Mouse (Mus musculus) thymus, postnatal 4 days (tissue): Measurements from ENCODE around the gene Slc34a3.
A peak's percentile ranks its signal among the peaks of the same experiment; 100 is the strongest.

Source experiments
- DNase-seq: peaks from one replicate; pipeline ENCODE4 v3.0.0; 2021

Slc34a3 gene

DNA sequence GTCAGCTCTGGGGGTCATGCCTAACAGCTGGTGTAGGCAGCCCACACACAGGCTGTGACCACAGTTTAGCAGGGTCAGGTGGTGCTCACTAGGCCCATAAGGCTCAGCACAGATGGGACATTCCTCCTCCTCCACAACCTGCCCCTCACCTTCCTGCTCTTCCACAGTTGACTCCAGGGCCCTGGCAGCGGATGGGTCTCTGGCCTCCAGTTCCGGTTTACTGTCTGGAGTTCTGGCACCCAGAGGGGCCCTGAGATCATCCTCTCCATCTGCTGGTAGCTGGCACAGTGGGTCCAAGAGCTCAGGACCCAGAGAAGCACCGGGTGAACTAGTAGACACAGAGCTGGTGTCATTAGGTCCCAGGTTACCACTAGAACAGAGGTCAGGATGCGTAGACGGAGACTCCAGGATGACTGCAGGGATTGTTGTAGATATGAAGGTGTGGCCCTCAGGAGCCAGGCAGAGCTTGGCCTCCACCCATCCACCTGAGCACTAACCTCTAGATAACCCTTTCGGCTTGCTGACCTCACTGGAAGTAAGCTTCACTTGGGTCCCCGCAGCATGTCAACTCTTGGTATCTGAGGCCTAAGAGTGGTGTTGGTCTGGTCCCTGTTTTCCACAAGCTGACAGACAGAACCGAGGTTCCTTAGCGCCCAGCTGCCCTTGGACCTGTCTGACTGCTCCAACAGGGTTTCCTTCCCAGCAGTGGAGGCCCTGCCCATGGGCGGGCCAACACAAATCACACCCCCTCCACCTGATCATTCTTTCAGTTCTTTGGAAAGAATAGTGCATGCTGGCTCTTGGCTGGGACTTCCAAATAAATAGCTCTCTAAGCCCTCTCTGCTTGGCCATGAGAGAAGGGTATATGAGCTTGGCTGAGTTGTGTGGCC is 12.3 kb upstream of the Slc34a3 start, which contains the start of gene AL732309.1:
AL732309.1 (minus strand) TSS at position 681 of the 890 bp plus-strand sequence.
- no peak for DNase-seq

- DNase-seq, result no peak
These were observed 10.0 kb upstream of the Slc34a3 start for GRCm38 (mm10) chr2:25244144-25244543.

DNA sequence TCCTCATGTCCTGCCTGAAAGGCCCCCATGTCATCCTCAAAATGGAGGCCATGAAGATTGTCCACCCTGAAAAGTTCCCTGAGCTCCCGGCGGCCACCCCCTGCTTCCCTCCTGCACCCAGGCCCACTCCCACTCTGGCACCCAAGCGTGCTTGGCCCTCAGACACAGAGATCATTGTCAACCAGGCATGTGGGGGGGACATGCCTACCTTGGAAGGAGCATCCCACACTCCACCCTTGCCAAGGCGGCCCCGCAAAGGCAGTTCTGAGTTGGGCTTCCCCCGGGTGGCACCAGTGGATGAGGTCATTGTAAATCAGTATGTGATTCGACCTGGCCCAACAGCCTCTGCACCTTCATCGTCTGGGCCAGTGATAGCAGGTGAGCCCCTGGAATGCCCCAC is 9.2 kb upstream of the Slc34a3 start:
- DNase-seq, result no peak

DNA sequence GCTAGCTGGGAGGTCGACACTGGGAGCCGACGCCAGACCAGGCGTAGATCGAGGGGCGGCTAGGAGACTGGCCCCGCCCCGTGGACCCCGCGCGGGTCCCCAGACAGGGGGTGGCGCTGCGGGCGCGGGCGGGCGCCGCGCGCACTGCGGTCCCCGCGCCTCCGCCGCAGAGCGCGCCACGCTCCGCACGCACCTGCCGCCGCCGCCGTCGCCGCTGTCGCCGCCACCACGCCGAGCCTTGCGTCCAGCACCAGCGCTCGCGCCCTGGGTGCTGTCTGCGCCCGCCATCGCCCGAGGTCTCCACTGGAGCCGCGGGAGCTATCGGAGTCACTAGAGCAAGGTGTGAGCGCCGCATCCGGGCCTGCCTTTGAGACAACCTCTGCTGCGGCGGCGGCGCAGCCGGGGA is 7.9 kb upstream of the Slc34a3 start, which contains the start of the genes Rnf208 and Cysrt1:
Rnf208 (plus strand) TSS at position 155 of the 406 bp plus-strand sequence.
Cysrt1 (minus strand) TSS at position 352 of the 406 bp plus-strand sequence.
- peak; percentile 71 for DNase-seq

- no peak for DNase-seq
These were observed 7.2 kb upstream of the Slc34a3 start for GRCm38 (mm10) chr2:25241438-25241775.

DNA sequence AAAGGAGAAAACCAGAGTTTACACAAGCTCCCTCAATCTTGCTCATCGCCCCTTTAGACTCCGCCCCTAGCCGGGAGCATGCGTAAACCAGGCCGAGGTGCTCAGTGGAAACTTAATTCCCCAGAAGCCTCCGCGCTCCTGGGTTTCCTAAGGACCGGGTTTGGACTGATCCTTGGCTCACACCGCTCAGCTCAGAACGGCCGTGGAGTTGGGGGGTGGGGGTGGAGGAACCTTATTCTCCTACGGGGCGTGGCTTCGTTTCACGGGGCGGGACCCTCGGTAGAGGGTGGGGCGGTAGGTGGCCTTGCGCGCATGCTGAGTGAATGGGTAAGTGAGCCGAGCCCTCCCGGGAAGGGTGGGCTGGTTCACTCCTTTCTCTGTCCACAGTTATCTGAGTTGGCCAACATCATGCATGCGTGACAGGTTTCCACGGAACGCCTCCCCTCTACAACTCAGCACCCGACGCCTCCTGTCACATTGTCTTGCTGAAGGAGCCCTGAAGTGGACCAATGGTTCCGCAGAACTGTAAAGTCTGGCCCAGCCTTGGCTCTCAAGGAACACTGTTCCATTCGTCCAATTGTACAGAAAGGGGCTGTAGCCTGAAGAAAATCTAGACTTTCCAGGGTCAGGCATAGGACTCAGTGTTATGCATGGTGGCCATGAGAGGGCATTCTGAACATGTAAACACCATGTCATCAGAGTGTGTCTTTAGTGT is 6.7 kb upstream of the Slc34a3 start:
- DNase-seq, result peak; percentile 74

DNA sequence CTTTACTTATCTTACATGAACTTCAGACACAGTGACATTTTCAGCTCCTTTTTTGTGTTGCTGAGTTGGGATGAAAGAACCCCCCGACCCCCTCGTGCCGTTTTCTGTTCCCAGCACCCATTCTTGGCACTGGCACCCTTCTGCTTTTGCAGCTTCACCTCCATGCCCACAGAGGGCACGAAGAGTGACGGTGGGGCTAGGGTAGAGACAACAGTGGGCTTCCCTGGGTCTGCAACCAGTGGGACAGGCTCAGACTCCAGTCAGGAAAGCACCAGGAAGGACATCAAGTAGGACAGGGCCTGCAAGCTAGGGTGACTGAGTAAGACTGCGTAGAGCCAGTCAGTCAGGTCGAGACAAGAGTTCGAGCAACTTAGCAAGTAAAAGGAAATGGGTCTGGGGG is 6.1 kb upstream of the Slc34a3 start:
- DNase-seq, result no peak

- no peak for DNase-seq
These were observed 5.6 kb upstream of the Slc34a3 start for GRCm38 (mm10) chr2:25239766-25240165.

GRCm38 (mm10) chr2:25238106-25238505 is 3.9 kb upstream of the Slc34a3 start:
- no peak for DNase-seq

DNA sequence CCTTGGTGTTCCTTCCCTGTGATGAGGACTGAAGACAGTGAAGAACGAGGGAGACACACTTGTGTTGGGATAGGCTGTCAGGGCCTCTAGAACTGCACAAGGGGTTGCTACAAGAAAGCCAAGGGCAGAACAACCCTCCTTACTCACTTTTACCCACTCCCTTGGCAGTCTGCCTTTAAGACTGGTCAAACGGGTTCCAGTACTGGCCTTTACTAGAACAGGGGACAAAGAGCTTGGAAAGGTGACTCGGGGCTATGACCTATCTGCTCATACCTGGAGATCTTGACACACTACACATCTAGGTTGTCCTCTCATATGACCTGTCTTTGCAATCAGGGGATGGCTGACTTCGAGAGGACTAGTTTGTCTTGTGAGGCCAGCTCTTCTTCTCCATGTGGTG is 3.4 kb upstream of the Slc34a3 start:
- DNase-seq, result no peak

- no peak for DNase-seq
These were observed 2.5 kb upstream of the Slc34a3 start, which contains the start of gene Rnf224 for GRCm38 (mm10) chr2:25236614-25237013. Gene Rnf224, minus strand, starts transcription at chr2:25236787.

- no peak for DNase-seq
These were observed 522 bp upstream of the Slc34a3 start for GRCm38 (mm10) chr2:25234551-25235220.

DNA sequence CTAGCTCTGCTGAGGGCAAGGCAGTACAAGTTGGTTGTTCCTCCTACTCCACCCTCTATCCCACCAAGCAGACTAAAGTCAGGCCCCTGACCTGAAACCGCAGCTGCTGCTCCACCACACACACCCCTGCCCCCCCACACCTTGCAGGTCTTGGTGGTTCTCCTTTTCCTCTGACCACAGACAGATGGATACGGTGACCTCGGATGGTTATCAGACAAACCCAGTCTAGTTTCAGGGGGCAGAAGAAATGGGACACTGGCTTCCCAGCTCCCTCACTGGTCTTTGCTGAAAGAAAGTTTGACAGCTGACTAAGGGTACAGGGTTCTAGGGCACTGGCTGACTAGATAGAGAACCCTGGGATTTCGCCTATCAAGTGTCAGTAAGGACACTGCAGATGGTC is 743 bp downstream of the Slc34a3 start:
- DNase-seq, result no peak

GRCm38 (mm10) chr2:25231038-25231437 is 3.1 kb downstream of the Slc34a3 start:
- no peak for DNase-seq

DNA sequence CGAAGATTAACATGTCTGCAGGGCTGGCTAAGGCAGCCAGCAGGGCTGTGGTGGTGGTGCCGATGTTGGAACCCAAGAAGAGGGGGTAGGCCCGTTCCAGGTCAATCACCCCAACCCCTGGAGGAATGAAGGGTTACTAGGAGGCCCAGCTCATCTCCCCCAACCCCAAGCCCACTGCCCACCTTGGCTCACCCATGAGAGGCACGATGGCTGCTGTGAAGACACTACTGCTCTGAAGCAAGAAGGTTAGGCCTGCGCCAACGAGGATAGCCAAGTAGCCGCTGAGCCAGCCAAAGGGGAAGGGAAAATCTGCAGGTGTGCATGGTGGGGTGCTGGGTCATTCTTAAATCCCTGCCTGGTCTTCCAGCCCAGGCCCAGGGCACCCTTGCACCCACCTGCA is 3.6 kb downstream of the Slc34a3 start:
- DNase-seq, result no peak

- no peak for DNase-seq
These were observed 4.6 kb downstream of the Slc34a3 start for GRCm38 (mm10) chr2:25229582-25229981.

GRCm38 (mm10) chr2:25228995-25229530 is 5.1 kb downstream of the Slc34a3 start:
- DNase-seq, result no peak

- DNase-seq, result peak; percentile 95
These were observed 5.7 kb downstream of the Slc34a3 start for GRCm38 (mm10) chr2:25228431-25228889.

GRCm38 (mm10) chr2:25227406-25227805 is 6.8 kb downstream of the Slc34a3 start:
- DNase-seq, result no peak

GRCm38 (mm10) chr2:25226864-25227263 is 7.3 kb downstream of the Slc34a3 start:
- no peak for DNase-seq

DNA sequence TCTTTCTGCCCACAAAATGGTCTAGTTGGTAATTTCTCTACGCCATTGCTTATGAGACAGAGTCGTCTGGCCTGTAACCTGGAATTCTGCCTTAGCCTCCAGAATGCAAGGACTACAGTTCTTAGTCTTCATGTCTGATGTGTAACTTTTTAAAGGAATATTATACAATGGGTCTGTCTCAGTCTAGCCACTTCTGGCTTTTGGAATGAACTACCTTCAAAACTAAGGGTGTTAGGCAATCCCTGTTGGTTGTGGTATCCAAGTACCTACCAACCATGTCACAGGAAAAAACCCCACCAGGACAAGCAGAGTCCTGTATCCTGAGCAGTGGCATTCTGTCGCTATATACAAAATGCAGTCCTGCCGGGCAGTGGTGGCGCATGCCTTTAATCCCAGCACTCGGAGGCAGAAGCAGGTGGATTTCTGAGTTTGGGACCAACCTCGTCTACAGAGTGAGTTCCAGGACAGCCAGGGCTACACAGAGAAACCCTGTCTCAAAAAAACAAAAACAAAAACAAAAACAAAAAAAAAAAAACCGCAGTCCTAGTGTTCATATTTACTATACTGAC is 8.3 kb downstream of the Slc34a3 start:
- no peak for DNase-seq
